Mouse (Mus musculus) erythroblast, embryonic 14.5 days (primary cell): ENCODE measurements around the gene Bcas3. TPM values are rescaled to one million over a fixed set of nuclear protein-coding genes. Genes with fewer than 3 reads are reported as not detected.

ENCODE experiments used
- H3K27me3 ChIP-seq: 2 replicates; pipeline ENCODE4 v1.6.1; 2012; ENCODE audit warnings: inconsistent platforms; ENCODE audit not compliant: control insufficient read depth
- H3K36me3 ChIP-seq: 2 replicates; pipeline ENCODE4 v1.6.1; 2012; ENCODE audit warnings: mild to moderate bottlenecking, inconsistent platforms; ENCODE audit not compliant: control insufficient read depth
- H3K4me1 ChIP-seq: 2 replicates; pipeline ENCODE4 v1.6.1; 2012; ENCODE audit warnings: inconsistent platforms; ENCODE audit not compliant: control insufficient read depth
- H3K4me3 ChIP-seq: replicated peaks from 2 replicates; pipeline ENCODE3; 2012; ENCODE audit warnings: moderate library complexity, mild to moderate bottlenecking, inconsistent platforms
- H3K9me3 ChIP-seq: 2 replicates; pipeline ENCODE4 v1.6.1; 2012; ENCODE audit warnings: low read length, inconsistent platforms, mixed read lengths; ENCODE audit not compliant: control insufficient read depth
- GATA1 ChIP-seq: IDR thresholded peaks from 2 replicates; pipeline ENCODE4 v1.6.1; 2012; ENCODE audit warnings: low read length, inconsistent platforms, mixed read lengths
- TAL1 ChIP-seq: IDR thresholded peaks from 3 replicates; pipeline ENCODE4 v1.6.1; 2012; ENCODE audit warnings: low read length, inconsistent platforms, mixed read lengths
- polyA plus RNA-seq: library from polyadenylated mRNA; stranded (reverse); fragments of >175 nt; gene quantifications from 2 replicates; pipeline ENCODE4 v1.2.3, GENCODE M21; 2012

Bcas3 gene
- polyA plus RNA-seq, 1 experiment = 25.9 TPM

DNA sequence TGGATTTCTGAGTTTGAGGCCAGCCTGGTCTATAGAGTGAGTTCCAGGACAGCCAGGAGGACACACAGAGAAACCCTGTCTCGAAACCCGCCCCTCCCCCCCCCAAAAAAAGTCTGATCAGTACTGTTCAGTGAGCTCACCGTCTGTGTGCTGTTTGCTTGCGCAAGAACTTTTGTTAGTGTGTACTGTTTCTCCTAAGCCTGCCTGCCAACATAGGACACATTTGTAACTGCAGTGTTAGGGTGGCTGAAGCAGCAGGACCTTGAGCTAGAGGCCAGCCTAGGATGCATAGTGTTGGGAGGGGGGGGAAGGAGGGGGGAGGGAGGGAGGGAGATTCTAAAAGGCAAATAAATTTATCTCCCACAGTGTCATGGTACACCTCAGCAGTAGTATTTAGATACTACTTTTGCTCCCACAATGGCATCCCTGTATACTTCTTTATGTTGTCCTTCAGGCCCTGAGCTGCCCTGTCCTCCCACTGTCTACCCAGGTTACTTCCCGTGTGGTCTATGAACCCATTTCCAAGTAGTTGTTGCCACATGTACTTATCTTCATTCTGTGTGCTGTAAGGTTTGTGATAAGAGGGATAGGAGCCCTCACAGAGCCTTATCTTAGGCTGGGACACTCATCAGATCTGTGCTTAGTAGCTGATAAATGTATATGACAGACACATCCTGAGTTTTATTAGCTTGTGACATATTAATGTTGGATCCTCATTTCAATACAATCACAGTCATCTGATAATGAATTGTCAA is 176.7 kb downstream of the Bcas3 start:
- peaks cover 17% of the 10 kb centered on the region for H3K4me1 ChIP-seq

DNA sequence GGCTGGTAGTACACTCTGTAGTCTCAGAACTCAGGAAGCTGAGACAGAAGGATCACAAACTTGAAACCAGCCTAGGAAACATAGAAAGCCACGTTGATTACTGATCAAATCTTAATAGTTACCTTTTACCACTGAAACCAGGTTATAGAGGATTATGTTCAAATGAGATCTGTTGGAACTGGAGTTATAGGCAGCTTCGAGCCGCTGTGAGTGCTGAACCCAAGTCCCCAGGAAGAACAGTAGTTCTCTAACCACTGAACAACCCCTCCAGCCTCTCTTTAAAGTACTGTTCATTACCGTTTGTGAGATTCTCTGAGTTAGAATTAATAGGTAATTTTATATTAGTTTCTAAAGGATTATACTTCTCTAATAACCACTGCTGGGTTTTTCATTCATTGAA is 188.0 kb downstream of the Bcas3 start:
- Histone ChIP-seq H3K4me1 (no peaks in the 10 kb centered on the region), H3K36me3 (no peaks in the 10 kb centered on the region), H3K27me3 (no peaks in the 10 kb centered on the region), H3K4me3 (no peak overlapping the region), H3K9me3 (no peaks in the 10 kb centered on the region)
- TF ChIP-seq TAL1 (no peak), GATA1 (no peak)

More for the DNA sequence above, 176.7 kb downstream of the Bcas3 start:
- Histone ChIP-seq H3K36me3 (no peaks in the 10 kb centered on the region; the same call in 1 of the 2 replicates), H3K4me3 (no peak overlapping the region), H3K27me3 (peaks cover 28% of the 10 kb centered on the region), H3K9me3 (no peaks in the 10 kb centered on the region)
- TF ChIP-seq GATA1 (no peak), TAL1 (no peak)

DNA sequence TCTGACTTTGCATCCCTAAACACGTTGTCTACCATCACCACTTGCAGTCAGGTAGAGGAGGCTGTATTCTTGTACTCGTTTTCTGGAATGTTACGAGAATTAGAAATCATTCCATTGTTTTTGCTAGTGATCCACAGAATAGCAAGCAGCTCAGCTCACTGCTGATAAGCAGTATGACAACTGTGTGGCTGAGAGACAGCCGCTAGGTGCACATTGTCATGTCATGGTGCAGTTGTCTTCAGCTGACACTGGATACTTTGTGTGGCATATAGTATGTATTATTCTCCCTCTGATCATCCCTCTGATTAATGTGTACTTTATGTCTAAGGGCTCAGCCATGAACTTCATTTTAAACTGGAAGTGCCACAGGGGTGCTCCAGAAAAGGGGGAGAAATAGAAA is 190.3 kb downstream of the Bcas3 start:
- Histone ChIP-seq H3K4me1 (no peaks in the 10 kb centered on the region), H3K9me3 (no peaks in the 10 kb centered on the region), H3K4me3 (no peak overlapping the region), H3K27me3 (no peaks in the 10 kb centered on the region), H3K36me3 (no peaks in the 10 kb centered on the region)
- no peak for TF ChIP-seq GATA1
- TF ChIP-seq TAL1 = no peak

DNA sequence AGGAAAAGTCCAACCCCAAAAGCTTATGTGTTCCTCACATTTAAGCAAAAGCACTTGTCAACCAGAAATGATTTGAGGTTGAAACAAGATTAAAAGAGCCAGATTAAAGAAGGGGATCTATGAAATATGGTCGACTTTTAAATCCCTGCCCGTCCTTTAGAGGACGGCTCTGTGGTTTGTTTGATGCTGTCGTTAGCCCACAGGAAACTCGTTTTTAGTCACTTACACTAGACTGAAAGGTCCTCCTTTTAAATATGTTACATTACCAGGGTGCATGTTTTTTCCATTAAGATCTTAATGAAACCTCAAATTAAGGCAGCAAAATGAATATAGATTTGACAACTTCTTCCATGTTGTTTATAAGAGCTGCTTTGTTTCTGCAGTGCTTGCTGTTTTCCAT is 192.6 kb downstream of the Bcas3 start:
- Histone ChIP-seq H3K4me3 (no peak overlapping the region), H3K36me3 (no peaks in the 10 kb centered on the region), H3K27me3 (no peaks in the 10 kb centered on the region), H3K9me3 (no peaks in the 10 kb centered on the region), H3K4me1 (peaks cover under 1% of the 10 kb centered on the region; the same call in 1 of the 2 replicates)
- TF ChIP-seq GATA1 = no peak
- no peak for TF ChIP-seq TAL1

DNA sequence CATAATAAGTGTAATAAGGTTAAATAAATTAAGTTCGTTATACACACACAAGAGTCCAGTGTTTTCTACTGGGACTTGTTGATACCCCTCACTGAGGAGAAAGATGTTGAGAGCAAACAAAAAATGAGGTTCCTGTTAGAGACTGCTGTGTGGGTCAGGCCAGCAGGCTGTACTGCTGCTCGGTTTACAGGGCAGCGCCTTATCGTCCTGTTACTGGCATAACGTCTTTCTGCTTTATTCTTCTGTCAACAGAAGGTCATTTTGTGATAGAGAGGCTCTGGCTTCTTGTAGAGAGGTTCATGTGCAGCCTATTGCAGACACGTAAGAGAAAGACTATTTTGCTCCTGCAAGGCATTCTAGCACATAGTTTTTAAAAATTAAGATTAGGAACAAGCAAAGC is 195.0 kb downstream of the Bcas3 start:
- no peaks in the 10 kb centered on the region for H3K9me3 ChIP-seq
- TF ChIP-seq GATA1 (no peak), TAL1 (no peak)
- H3K27me3 ChIP-seq = no peaks in the 10 kb centered on the region
- peaks cover 2% of the 10 kb centered on the region; the same call in 1 of the 2 replicates for H3K4me1 ChIP-seq
- H3K4me3 ChIP-seq = no peak overlapping the region
- no peaks in the 10 kb centered on the region for H3K36me3 ChIP-seq

DNA sequence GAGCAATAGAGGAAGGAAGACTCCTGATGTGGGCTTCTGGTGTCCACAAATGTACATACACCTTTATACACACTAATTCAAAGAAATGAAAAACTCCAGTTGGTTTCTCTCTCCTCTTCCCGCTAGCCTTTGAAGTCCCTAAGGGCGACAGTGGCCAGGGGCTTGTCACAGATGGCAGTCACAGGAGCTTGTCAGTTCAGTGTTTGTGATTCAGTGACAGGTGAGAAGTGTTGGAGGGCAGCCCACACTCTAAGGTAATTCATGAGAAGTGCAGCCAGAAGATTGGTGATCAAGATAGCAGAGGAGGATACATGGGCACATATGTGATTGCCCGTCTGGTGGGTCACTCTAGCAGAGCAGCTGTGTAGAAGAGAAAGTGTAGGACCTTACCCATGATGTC is 196.7 kb downstream of the Bcas3 start:
- no peaks in the 10 kb centered on the region for H3K9me3 ChIP-seq

DNA sequence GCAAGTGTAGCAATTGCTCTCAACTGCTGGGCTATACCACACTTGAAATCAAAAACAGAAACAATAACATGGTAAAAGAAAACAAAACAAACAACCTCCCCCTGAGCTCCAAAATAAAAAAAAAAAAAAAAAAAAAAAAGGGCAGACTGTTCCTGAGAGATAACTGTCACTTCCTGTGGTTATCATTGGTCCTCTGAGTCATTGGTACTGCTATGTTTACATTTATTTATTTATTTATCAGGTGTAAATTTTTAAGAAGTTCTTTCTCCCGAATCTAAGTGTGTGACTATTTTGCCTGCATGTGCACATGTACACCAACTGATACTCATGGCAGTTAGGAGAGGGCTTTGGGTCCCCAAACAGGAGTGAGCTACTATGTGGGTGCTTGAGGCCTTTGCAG is 202.1 kb downstream of the Bcas3 start:
- H3K9me3 ChIP-seq = no peaks in the 10 kb centered on the region
- peaks cover 4% of the 10 kb centered on the region for H3K36me3 ChIP-seq
- H3K4me1 ChIP-seq = peaks cover 11% of the 10 kb centered on the region
- no peaks in the 10 kb centered on the region for H3K27me3 ChIP-seq
- TF ChIP-seq GATA1 = no peak
- no peak overlapping the region for H3K4me3 ChIP-seq

More for the DNA sequence above, 196.7 kb downstream of the Bcas3 start:
- Histone ChIP-seq H3K4me1 (peaks cover 4% of the 10 kb centered on the region), H3K36me3 (no peaks in the 10 kb centered on the region; the same call in 1 of the 2 replicates), H3K27me3 (no peaks in the 10 kb centered on the region), H3K4me3 (no peak overlapping the region)
- no peak for TF ChIP-seq TAL1
- no peak for TF ChIP-seq GATA1

DNA sequence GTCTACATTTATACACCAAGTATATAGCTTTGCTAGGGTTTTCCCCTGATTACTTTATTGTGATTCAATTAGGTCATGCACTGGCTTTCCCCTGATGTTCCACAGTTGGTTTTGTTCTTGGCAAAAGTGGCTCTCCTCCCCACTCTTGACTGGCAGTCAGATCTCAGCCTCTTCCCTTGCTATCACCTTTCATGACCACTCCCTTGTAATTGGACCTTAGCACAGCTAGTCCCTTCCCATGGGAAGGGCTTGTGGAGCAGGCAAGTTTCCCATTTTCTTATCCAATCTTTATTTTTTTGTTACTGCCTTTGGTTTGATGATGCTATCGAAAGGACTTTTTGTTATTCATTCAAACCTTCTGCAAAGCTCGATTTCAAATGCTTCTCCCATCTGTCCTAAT is 202.8 kb downstream of the Bcas3 start:
- TF ChIP-seq TAL1 (no peak), GATA1 (no peak)
- H3K4me3 ChIP-seq = no peak overlapping the region
- H3K4me1 ChIP-seq = peaks cover 9% of the 10 kb centered on the region
- no peaks in the 10 kb centered on the region for H3K9me3 ChIP-seq
- H3K27me3 ChIP-seq = no peaks in the 10 kb centered on the region
- peaks cover 9% of the 10 kb centered on the region for H3K36me3 ChIP-seq

DNA sequence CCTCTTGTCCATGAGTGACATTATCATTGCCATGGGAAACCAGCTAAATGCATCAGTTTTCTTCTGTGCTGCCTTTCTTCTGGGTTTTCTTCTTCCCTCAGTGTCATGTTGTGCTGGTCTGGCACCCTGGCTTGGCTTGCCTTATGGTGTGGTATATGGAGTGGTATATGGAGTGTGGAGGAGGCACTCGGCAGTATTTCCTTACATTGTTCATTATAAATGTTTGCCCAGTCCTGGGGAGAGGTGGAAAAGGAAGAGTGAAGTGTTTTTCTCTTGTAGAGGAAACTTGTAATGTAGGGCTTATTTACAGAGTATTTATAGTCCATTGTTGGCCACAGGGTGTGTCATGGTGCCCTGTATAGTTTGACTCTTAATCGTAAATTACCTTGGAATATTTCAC is 212.1 kb downstream of the Bcas3 start:
- Histone ChIP-seq H3K4me1 (no peaks in the 10 kb centered on the region), H3K36me3 (peaks cover 8% of the 10 kb centered on the region)
- TF ChIP-seq GATA1 = no peak
- no peak for TF ChIP-seq TAL1

More for the DNA sequence above, 212.1 kb downstream of the Bcas3 start:
- no peaks in the 10 kb centered on the region for H3K27me3 ChIP-seq
- no peak overlapping the region for H3K4me3 ChIP-seq
- H3K9me3 ChIP-seq = no peaks in the 10 kb centered on the region
